Mouse (Mus musculus) T-cell, adult 2 months (primary cell): ENCODE measurements around the gene Kcnj11.

Experiments used
- DNase-seq: peaks from one replicate; pipeline ENCODE4 v3.0.0; 2022; ENCODE audit warnings: low spot score

Gene Kcnj11

DNA sequence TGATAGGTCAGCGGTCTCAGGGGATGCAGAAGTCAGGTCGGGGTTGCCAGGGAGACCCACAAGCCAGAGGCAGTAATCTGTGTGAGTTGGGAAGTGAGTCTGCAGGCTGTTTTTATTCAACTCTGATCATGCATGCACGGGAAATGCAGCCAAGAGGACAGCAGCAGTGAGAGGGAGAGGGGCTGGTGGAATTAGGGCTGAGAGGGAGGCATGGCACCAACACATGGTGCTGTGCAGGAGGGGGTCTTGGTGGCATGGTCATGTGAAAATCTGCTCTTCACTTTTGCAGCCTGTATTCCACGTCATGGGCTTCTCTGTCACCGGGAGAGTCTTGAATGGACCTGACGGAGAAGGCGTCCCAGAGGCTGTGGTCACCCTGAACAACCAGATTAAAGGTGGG lies 50.6 kb downstream of the Kcnj11 start:
- DNase-seq, result no peak

DNA sequence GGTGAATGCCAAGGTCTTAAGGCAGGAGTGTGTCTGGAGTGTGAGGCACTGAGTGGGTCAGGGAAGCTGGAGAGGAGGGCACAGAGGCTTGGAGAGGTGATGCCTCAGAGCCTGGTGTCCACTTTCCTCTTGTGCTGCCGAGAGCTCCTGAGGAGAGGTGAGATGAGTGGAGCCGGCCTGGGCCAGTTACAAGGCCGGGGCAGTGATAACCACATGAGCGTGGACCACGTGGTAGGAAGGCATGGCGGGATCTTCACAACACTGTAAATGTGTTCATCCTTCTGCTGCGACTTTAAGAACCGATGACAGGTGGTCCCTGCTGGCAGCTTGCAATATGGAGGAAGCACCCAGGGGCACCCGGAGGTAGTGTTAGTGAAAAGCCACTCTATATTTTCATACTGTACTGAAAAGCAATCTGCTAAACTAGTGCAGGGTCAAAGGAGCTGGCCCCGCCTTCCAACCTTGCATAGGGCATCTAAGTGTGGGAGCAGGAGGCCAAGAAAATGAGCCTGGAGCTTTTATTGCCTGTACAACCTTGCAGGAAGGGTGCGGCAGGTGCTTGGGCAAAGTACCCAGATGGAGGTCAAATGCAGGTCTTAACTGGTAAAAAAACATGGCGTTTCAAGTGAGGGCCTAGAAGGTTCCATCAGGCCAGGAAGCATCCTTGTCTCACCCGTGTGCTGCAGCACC lies 52.5 kb downstream of the Kcnj11 start:
- no peak for DNase-seq

DNA sequence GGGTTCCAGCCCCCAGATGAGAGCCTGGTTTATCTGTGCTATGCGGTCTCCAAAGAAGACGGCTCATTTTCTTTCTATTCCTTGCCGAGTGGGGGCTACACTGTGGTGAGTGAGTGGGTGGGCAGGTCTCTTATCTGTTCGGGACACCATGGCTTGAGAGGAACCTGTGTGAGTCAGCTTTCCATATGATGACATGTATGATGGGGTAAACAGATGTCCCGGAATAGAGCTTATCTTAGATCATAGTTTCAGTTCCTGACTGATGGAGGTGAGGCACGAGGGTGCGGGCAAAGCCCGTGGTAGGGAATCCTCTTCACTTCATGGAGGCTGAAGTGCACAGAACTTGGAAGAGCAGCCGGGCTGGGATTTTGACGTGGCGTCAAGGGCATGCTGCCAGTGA lies 54.7 kb downstream of the Kcnj11 start:
- no peak for DNase-seq

DNA sequence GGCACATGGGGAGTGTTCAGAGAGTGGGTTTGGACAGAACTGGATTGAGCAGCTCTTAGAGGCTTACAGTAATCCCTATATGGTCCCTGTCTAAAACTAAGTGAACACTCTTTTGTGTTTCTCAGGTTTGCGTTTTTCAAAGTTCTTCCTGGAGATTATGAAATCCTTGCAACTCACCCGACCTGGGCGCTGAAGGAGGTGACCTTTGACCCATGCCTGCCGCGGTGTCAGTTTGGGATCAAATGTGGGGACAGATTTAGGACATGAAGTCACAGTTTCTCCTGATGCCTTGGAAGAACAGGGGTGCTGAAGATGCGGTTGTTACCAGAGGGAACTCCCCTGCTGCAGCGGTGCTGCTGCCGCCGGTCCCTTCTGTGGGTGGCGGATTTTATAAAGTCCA lies 56.5 kb downstream of the Kcnj11 start:
- no peak for DNase-seq
